Mouse (Mus musculus) kidney, adult 2 months (tissue): ENCODE measurements around the gene Ggn. TPM values are rescaled to one million over a fixed set of nuclear protein-coding genes. Genes with fewer than 3 reads are reported as not detected.

Experiments used
- DNase-seq: peaks from one replicate; pipeline ENCODE4 v3.0.0; 2021
- H3K27ac ChIP-seq: fragments of 200-500 bp; 2 replicates; pipeline ENCODE4 v1.5.1; 2012; ENCODE audit warnings: low read depth, low read length, control low read depth, inconsistent platforms; ENCODE audit not compliant: insufficient read depth
- H3K27me3 ChIP-seq: fragments of 200-500 bp; replicated peaks from 2 replicates; pipeline ENCODE4 v1.6.1; 2012; ENCODE audit warnings: mild to moderate bottlenecking, moderate library complexity, low read length, inconsistent platforms; ENCODE audit not compliant: control insufficient read depth, insufficient read depth
- H3K36me3 ChIP-seq: fragments of 200-500 bp; 2 replicates; pipeline ENCODE4 v1.6.1; 2012; ENCODE audit warnings: mild to moderate bottlenecking, moderate library complexity, low read length, inconsistent platforms; ENCODE audit not compliant: control insufficient read depth, insufficient read depth
- H3K4me1 ChIP-seq: fragments of 200-500 bp; 2 replicates; pipeline ENCODE4 v1.6.1; 2011; ENCODE audit warnings: low read length; ENCODE audit not compliant: control insufficient read depth, insufficient read depth
- H3K4me3 ChIP-seq: fragments of 200-500 bp; 2 replicates; pipeline ENCODE4 v1.5.1; 2011; ENCODE audit warnings: mild to moderate bottlenecking, low read depth, low read length, control low read depth; ENCODE audit not compliant: insufficient read depth
- CTCF ChIP-seq: fragments of 200-500 bp; conservative IDR thresholded peaks from 2 replicates; pipeline ENCODE4 v1.5.1; 2011; ENCODE audit warnings: low read depth, mild to moderate bottlenecking, control low read depth, low read length, moderate library complexity, mixed read lengths; ENCODE audit not compliant: insufficient read depth, insufficient read length
- POLR2A ChIP-seq: fragments of 200-500 bp; IDR thresholded peaks from one replicate; pipeline ENCODE4 v1.6.1; 2011; ENCODE audit warnings: low read depth, low read length, control low read depth
- WGBS: fragments of 180-500 bp; shearing (Covaris S2); methylation state at CpG from one replicate; pipeline ENCODE4 v1.1.7; 2018; 5-methylcytosine and 5-hydroxymethylcytosine counted together
- polyA plus RNA-seq: library from polyadenylated mRNA; depleted of rRNA; stranded (reverse); fragments of >200 nt; gene quantifications from 2 replicates; pipeline ENCODE4 v1.2.3, GENCODE M21; 2012; rRNA removed

The Ggn gene
- polyA plus RNA-seq = 0.38 and 0.94 TPM in 2 replicates

GRCm38 (mm10) chr7:29170066-29170754 lies at the start of gene Ggn, which contains the start of gene Spred3:
TSS of gene Ggn (plus strand) at chr7:29170210.
TSS of gene Spred3 (minus strand) at chr7:29170411.
- DNase-seq = peak; percentile 93
- Histone ChIP-seq H3K27me3 (no peaks in the 10 kb centered on the region), H3K36me3 (peaks cover 2% of the 10 kb centered on the region), H3K4me1 (peaks cover 10% of the 10 kb centered on the region), H3K4me3 (peak within 1 kb of the TSS; percentile 64), H3K27ac (peak within 1 kb of the TSS; percentile 44; the same call in 1 of the 2 replicates)
- TF ChIP-seq CTCF (no peak), POLR2A (peak; percentile 53)
- WGBS = under 1% methylated on average over 30 of the region's 30 CpGs

- no peak overlapping the region for H3K4me3 ChIP-seq
Measured at GRCm38 (mm10) chr7:29122821-29123220, 47.2 kb upstream of the Ggn start.

GRCm38 (mm10) chr7:29123531-29124358 lies 46.3 kb upstream of the Ggn start:
- Histone ChIP-seq H3K27ac (no peak overlapping the region), H3K4me3 (no peak overlapping the region), H3K4me1 (no peaks in the 10 kb centered on the region), H3K36me3 (no peaks in the 10 kb centered on the region), H3K27me3 (no peaks in the 10 kb centered on the region)
- TF ChIP-seq CTCF (no peak), POLR2A (no peak)
- WGBS = 36% methylated on average over 5 of the region's 5 CpGs
- no peak for DNase-seq

More at GRCm38 (mm10) chr7:29122821-29123220, 47.2 kb upstream of the Ggn start:
- no peak for DNase-seq
- WGBS = 93% methylated on average over 9 of the region's 9 CpGs
- Histone ChIP-seq H3K27me3 (no peaks in the 10 kb centered on the region), H3K4me1 (no peaks in the 10 kb centered on the region), H3K27ac (no peak overlapping the region), H3K36me3 (no peaks in the 10 kb centered on the region)
- no peak for TF ChIP-seq CTCF
- TF ChIP-seq POLR2A = no peak

- 3% methylated on average over 16 of the region's 16 CpGs for WGBS
- Histone ChIP-seq H3K4me1 (no peaks in the 10 kb centered on the region), H3K27me3 (no peaks in the 10 kb centered on the region), H3K4me3 (no peak within 1 kb of the TSS), H3K27ac (no peak within 1 kb of the TSS), H3K36me3 (no peaks in the 10 kb centered on the region)
- DNase-seq = peak; percentile 46
- TF ChIP-seq CTCF (no peak), POLR2A (no peak)
Measured at GRCm38 (mm10) chr7:29124970-29125369, 45.0 kb upstream of the Ggn start, which contains the start of gene Ryr1. TSS of gene Ryr1 (minus strand) at chr7:29125179.

- Histone ChIP-seq H3K36me3 (no peaks in the 10 kb centered on the region), H3K27me3 (no peaks in the 10 kb centered on the region), H3K4me1 (no peaks in the 10 kb centered on the region), H3K27ac (no peak overlapping the region), H3K4me3 (no peak overlapping the region)
- WGBS = 18% methylated on average over 7 of the region's 7 CpGs
- DNase-seq = peak; percentile 75
- peak; percentile 80 for TF ChIP-seq CTCF
- no peak for TF ChIP-seq POLR2A
Measured at GRCm38 (mm10) chr7:29126173-29126915, 43.7 kb upstream of the Ggn start.

- H3K4me3 ChIP-seq = no peak overlapping the region
- WGBS = 91% methylated on average over 2 of the region's 2 CpGs
- no peaks in the 10 kb centered on the region for H3K4me1 ChIP-seq
- H3K27ac ChIP-seq = no peak overlapping the region
- TF ChIP-seq POLR2A = no peak
- TF ChIP-seq CTCF = peak; percentile 58
- H3K36me3 ChIP-seq = no peaks in the 10 kb centered on the region
- DNase-seq = peak; percentile 23
- H3K27me3 ChIP-seq = no peaks in the 10 kb centered on the region
Measured at GRCm38 (mm10) chr7:29128725-29129124, 41.3 kb upstream of the Ggn start.
